Mouse (Mus musculus): Measurements from ENCODE around the gene Fam57b. TPM values are rescaled to one million over a fixed set of nuclear protein-coding genes. Genes with fewer than 3 reads are reported as not detected.

Fam57b gene
- total and polyA plus RNA-seq, 2 experiments from 2014 or later: 0.99 to 2.6 TPM

- Histone ChIP-seq H3K4me3 (ENCODE audit: low read depth, low read length) (no peak overlapping the region), H3K4me1 (ENCODE audit: control insufficient read depth, insufficient read depth) (peaks cover 27% of the 10 kb centered on the region)
- 73% methylated on average over 16 of the region's 16 CpGs for WGBS
Observed at GRCm38 (mm10) chr7:126795387-126796317, 1.8 kb upstream of the Fam57b start.

DNA sequence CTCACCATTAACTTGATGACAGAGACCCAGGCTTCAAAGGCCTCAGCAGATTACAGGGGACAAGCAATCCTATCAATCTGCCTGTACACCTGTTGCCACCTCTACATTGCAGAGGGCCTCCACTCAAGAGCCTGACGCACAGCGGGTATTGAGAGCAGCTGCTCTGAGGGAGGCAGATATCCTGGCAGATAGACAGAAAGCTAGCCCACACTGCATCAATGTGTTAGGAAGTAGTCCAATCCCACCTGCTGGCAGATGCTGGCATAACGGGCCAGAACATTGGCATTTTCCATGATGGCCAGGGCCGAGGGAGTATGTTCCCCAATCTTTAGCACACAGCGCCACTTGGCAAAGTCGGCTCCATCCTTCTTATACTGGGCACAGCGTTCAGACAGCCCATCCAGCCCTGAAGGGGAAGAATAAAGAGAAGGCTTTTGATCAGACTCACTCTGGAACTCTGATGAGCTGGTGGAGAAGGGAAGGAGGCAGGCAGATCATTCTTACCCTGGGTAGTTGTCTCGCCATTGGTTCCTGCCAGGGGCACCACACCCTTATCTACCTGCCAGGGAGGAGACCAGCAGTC, 1.0 kb upstream of the Fam57b start:
- TF ChIP-seq EP300 (IDR thresholded peaks at IDR 0.05; ENCODE audit: low read depth): no peak
- 0 out of 2 replicates have a peak, but pooled peaks have one; percentile 16 for TF ChIP-seq CTCF (IDR thresholded peaks at IDR 0.05; ENCODE audit: low read depth)
- Histone ChIP-seq H3K4me2 (ENCODE audit: low read depth, low read length) (peak overlapping the region; percentile 81), H3K9ac (replicated peaks; ENCODE audit: low read depth, low read length) (no peak overlapping the region), H3K27me3 (ENCODE audit: control insufficient read depth, insufficient read depth, low read length) (no peaks in the 10 kb centered on the region), H3K4me3 (ENCODE audit: low read depth, low read length) (peak overlapping the region; percentile 83), H3K27ac (ENCODE audit: low read depth) (no peak overlapping the region), H3K4me1 (ENCODE audit: control insufficient read depth, insufficient read depth) (peaks cover 22% of the 10 kb centered on the region), H3K36me3 (replicated peaks; ENCODE audit: control insufficient read depth, insufficient read depth, low read length) (peaks cover 31% of the 10 kb centered on the region), H3K9me3 (replicated peaks; ENCODE audit: control insufficient read depth, low read length) (no peaks in the 10 kb centered on the region)
- ATAC-seq (ENCODE audit: insufficient read depth, low read depth) (no peak), DNase-seq (ENCODE audit: low spot score) (no peak)
- WGBS: 46% methylated on average over 8 of the region's 8 CpGs

More at GRCm38 (mm10) chr7:126795387-126796317, 1.8 kb upstream of the Fam57b start:
- Histone ChIP-seq H3K27ac (ENCODE audit: low read depth) (no peak overlapping the region), H3K4me2 (ENCODE audit: low read depth, low read length) (no peak overlapping the region), H3K9me3 (replicated peaks; ENCODE audit: control insufficient read depth, low read length) (no peaks in the 10 kb centered on the region), H3K36me3 (replicated peaks; ENCODE audit: control insufficient read depth, insufficient read depth, low read length) (peaks cover 31% of the 10 kb centered on the region), H3K9ac (replicated peaks; ENCODE audit: low read depth, low read length) (no peak overlapping the region), H3K27me3 (ENCODE audit: control insufficient read depth, insufficient read depth, low read length) (no peaks in the 10 kb centered on the region)
- TF ChIP-seq CTCF (IDR thresholded peaks at IDR 0.05; ENCODE audit: low read depth) (no peak), EP300 (IDR thresholded peaks at IDR 0.05; ENCODE audit: low read depth) (no peak)
- DNase-seq (ENCODE audit: low spot score) (no peak), ATAC-seq (ENCODE audit: insufficient read depth, low read depth) (no peak)

GRCm38 (mm10) chr7:126798127-126799049, 920 bp downstream of the Fam57b start:
- TF ChIP-seq EP300 (IDR thresholded peaks at IDR 0.05; ENCODE audit: low read depth) (peak; percentile 42; the same call in 1 of the 2 replicates), CTCF (IDR thresholded peaks at IDR 0.05; ENCODE audit: low read depth) (no peak)
- ATAC-seq (ENCODE audit: insufficient read depth, low read depth) (no peak), DNase-seq (ENCODE audit: low spot score) (no peak)

DNA sequence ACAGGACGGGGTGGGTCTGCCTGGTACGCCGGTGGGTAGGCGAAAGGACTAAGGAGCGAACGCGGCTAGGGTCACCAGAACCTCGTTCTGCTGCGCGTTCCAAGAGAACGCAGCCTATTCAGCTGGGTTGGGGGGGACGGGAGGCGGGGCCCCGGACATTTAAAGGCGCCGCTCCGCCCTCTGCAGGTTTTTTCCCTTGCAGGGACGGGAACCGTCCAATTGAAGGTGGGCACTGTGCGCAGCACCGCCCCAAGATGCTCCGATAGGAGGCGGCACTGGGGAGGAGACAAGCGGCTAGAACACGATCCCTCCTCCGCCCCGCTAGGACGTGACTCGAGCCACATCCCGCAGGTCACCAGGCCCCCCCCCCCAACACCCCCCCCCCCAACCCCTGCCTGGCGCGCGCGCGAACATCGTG, 1.6 kb downstream of the Fam57b start:
- DNase-seq (ENCODE audit: low spot score): peak; percentile 98
- 0% methylated on average over 26 of the region's 36 CpGs for WGBS
- peaks cover 38% of the 10 kb centered on the region for H3K36me3 ChIP-seq (replicated peaks; ENCODE audit: control insufficient read depth, insufficient read depth, low read length)
- H3K27ac ChIP-seq (ENCODE audit: low read depth): peak overlapping the region; percentile 97
- H3K27me3 ChIP-seq (ENCODE audit: control insufficient read depth, insufficient read depth, low read length): no peaks in the 10 kb centered on the region
- peak overlapping the region; percentile 81 for H3K4me2 ChIP-seq (ENCODE audit: low read depth, low read length)
- TF ChIP-seq EP300 (IDR thresholded peaks at IDR 0.05; ENCODE audit: low read depth) (peak; percentile 2; the same call in 1 of the 2 replicates), CTCF (IDR thresholded peaks at IDR 0.05; ENCODE audit: low read depth) (peak; percentile 25; the same call in 1 of the 2 replicates)
- peak; percentile 92 for ATAC-seq (ENCODE audit: insufficient read depth, low read depth)
- no peaks in the 10 kb centered on the region for H3K9me3 ChIP-seq (replicated peaks; ENCODE audit: control insufficient read depth, low read length)
- H3K4me3 ChIP-seq (ENCODE audit: low read depth, low read length): peak overlapping the region; percentile 83
- H3K9ac ChIP-seq (replicated peaks; ENCODE audit: low read depth, low read length): peak overlapping the region; percentile 84
- peaks cover 22% of the 10 kb centered on the region for H3K4me1 ChIP-seq (ENCODE audit: control insufficient read depth, insufficient read depth)

More at GRCm38 (mm10) chr7:126798127-126799049, 920 bp downstream of the Fam57b start:
- H3K4me2 ChIP-seq (ENCODE audit: low read depth, low read length): peak overlapping the region; percentile 81
- peak overlapping the region; percentile 83 for H3K4me3 ChIP-seq (ENCODE audit: low read depth, low read length)
- H3K27me3 ChIP-seq (ENCODE audit: control insufficient read depth, insufficient read depth, low read length): no peaks in the 10 kb centered on the region
- peaks cover 32% of the 10 kb centered on the region for H3K36me3 ChIP-seq (replicated peaks; ENCODE audit: control insufficient read depth, insufficient read depth, low read length)
- H3K9ac ChIP-seq (replicated peaks; ENCODE audit: low read depth, low read length): peak overlapping the region; percentile 84
- WGBS: under 1% methylated on average over 40 of the region's 40 CpGs
- peaks cover 22% of the 10 kb centered on the region for H3K4me1 ChIP-seq (ENCODE audit: control insufficient read depth, insufficient read depth)
- no peaks in the 10 kb centered on the region for H3K9me3 ChIP-seq (replicated peaks; ENCODE audit: control insufficient read depth, low read length)
- peak overlapping the region; percentile 97 for H3K27ac ChIP-seq (ENCODE audit: low read depth)

All from heart, postnatal 0 days (tissue).